Mouse (Mus musculus): ENCODE measurements around the gene Zar1l. TPM values are rescaled to one million over a fixed set of nuclear protein-coding genes. Genes with fewer than 3 reads are reported as not detected.
A peak's percentile ranks its signal among the peaks of the same experiment; 100 is the strongest.

Zar1l gene
- polyA plus RNA-seq, 2 experiments, result not detected

GRCm38 (mm10) chr5:150464721-150465120 is 53.2 kb downstream of the Zar1l start:
- Histone ChIP-seq H3K4me1 (ENCODE audit: control insufficient read depth, insufficient read depth, low read length) (peaks cover 4% of the 10 kb centered on the region; the same call in 1 of the 2 replicates), H3K36me3 (ENCODE audit: control insufficient read depth, insufficient read depth, low read length) (0 out of 2 replicates have a peak, but pooled peaks cover under 1% of the 10 kb centered on the region), H3K4me2 (replicated peaks; ENCODE audit: low read depth, low read length, severe bottlenecking) (no peak overlapping the region), H3K27ac (replicated peaks; ENCODE audit: low read depth, low read length) (no peak overlapping the region), H3K9ac (ENCODE audit: low read depth, low read length, severe bottlenecking) (no peak overlapping the region), H3K9me3 (ENCODE audit: control insufficient read depth, low read length) (no peaks in the 10 kb centered on the region), H3K27me3 (ENCODE audit: control insufficient read depth, insufficient read depth, low read length) (no peaks in the 10 kb centered on the region), H3K4me3 (replicated peaks; ENCODE audit: low read length) (no peak overlapping the region)
- 54% methylated on average over 3 of the region's 3 CpGs for WGBS
- ATAC-seq (ENCODE audit: low FRiP score, low read depth) (no peak), DNase-seq (ENCODE audit: low spot score) (no peak)
- TF ChIP-seq POLR2A (IDR thresholded peaks at IDR 0.05; ENCODE audit: borderline replicate concordance, extremely low read depth, insufficient read depth, insufficient read length), result no peak

- no peaks in the 10 kb centered on the region for H3K9me3 ChIP-seq (ENCODE audit: control insufficient read depth, low read length)
- DNase-seq (ENCODE audit: low spot score) (no peak), ATAC-seq (ENCODE audit: low FRiP score, low read depth) (no peak)
- H3K27ac ChIP-seq (replicated peaks; ENCODE audit: low read depth, low read length), result no peak overlapping the region
- WGBS, result 83% methylated on average over 4 of the region's 4 CpGs
- TF ChIP-seq POLR2A (IDR thresholded peaks at IDR 0.05; ENCODE audit: borderline replicate concordance, extremely low read depth, insufficient read depth, insufficient read length), result no peak
- peaks cover 15% of the 10 kb centered on the region for H3K4me1 ChIP-seq (ENCODE audit: control insufficient read depth, insufficient read depth, low read length)
- no peak overlapping the region for H3K9ac ChIP-seq (ENCODE audit: low read depth, low read length, severe bottlenecking)
- H3K36me3 ChIP-seq (ENCODE audit: control insufficient read depth, insufficient read depth, low read length), result 0 out of 2 replicates have a peak, but pooled peaks cover 7% of the 10 kb centered on the region
- no peak overlapping the region for H3K4me3 ChIP-seq (replicated peaks; ENCODE audit: low read length)
- no peak overlapping the region for H3K4me2 ChIP-seq (replicated peaks; ENCODE audit: low read depth, low read length, severe bottlenecking)
- H3K27me3 ChIP-seq (ENCODE audit: control insufficient read depth, insufficient read depth, low read length), result no peaks in the 10 kb centered on the region
Observed at GRCm38 (mm10) chr5:150459801-150460200, 58.2 kb downstream of the Zar1l start.

GRCm38 (mm10) chr5:150457904-150458739 is 59.8 kb downstream of the Zar1l start:
- DNase-seq (ENCODE audit: low spot score), result peak; percentile 45
- 29% methylated on average over 17 of the region's 17 CpGs for WGBS
- Histone ChIP-seq H3K4me2 (replicated peaks; ENCODE audit: low read depth, low read length, severe bottlenecking) (peak overlapping the region; percentile 3; the same call in 1 of the 2 replicates), H3K9ac (ENCODE audit: low read depth, low read length, severe bottlenecking) (no peak overlapping the region), H3K27me3 (ENCODE audit: control insufficient read depth, insufficient read depth, low read length) (no peaks in the 10 kb centered on the region), H3K27ac (replicated peaks; ENCODE audit: low read depth, low read length) (peak overlapping the region; percentile 10; the same call in 1 of the 2 replicates), H3K4me1 (ENCODE audit: control insufficient read depth, insufficient read depth, low read length) (peaks cover 15% of the 10 kb centered on the region), H3K36me3 (ENCODE audit: control insufficient read depth, insufficient read depth, low read length) (peaks cover 18% of the 10 kb centered on the region; the same call in 1 of the 2 replicates), H3K9me3 (ENCODE audit: control insufficient read depth, low read length) (peaks cover 7% of the 10 kb centered on the region), H3K4me3 (replicated peaks; ENCODE audit: low read length) (0 out of 2 replicates have a peak overlapping the region, but pooled peaks have one; percentile 0)
- no peak for TF ChIP-seq POLR2A (IDR thresholded peaks at IDR 0.05; ENCODE audit: borderline replicate concordance, extremely low read depth, insufficient read depth, insufficient read length)
- peak; percentile 47 for ATAC-seq (ENCODE audit: low FRiP score, low read depth)

GRCm38 (mm10) chr5:150457165-150457903 is 60.6 kb downstream of the Zar1l start:
- Histone ChIP-seq H3K4me1 (ENCODE audit: control insufficient read depth, insufficient read depth, low read length) (peaks cover 15% of the 10 kb centered on the region), H3K27me3 (ENCODE audit: control insufficient read depth, insufficient read depth, low read length) (no peaks in the 10 kb centered on the region), H3K36me3 (ENCODE audit: control insufficient read depth, insufficient read depth, low read length) (peaks cover 18% of the 10 kb centered on the region; the same call in 1 of the 2 replicates), H3K9ac (ENCODE audit: low read depth, low read length, severe bottlenecking) (no peak overlapping the region), H3K9me3 (ENCODE audit: control insufficient read depth, low read length) (peaks cover 10% of the 10 kb centered on the region), H3K27ac (replicated peaks; ENCODE audit: low read depth, low read length) (no peak overlapping the region), H3K4me2 (replicated peaks; ENCODE audit: low read depth, low read length, severe bottlenecking) (peak overlapping the region; percentile 3; the same call in 1 of the 2 replicates), H3K4me3 (replicated peaks; ENCODE audit: low read length) (no peak overlapping the region)
- TF ChIP-seq POLR2A (IDR thresholded peaks at IDR 0.05; ENCODE audit: borderline replicate concordance, extremely low read depth, insufficient read depth, insufficient read length), result no peak
- 0 out of 2 replicates have a peak, but pooled peaks have one; percentile 6 for ATAC-seq (ENCODE audit: low FRiP score, low read depth)
- DNase-seq (ENCODE audit: low spot score), result no peak
- WGBS, result 73% methylated on average over 17 of the region's 17 CpGs

Other genes starting within 250 kb of the Zar1l start
- 20.6 and 25.9 TPM in 2 replicates for gene Brca2, start 4.5 kb upstream of the Zar1l start, polyA plus RNA-seq (2012; rRNA removed)
- 15.9 and 19.6 TPM in 2 replicates for gene Brca2, start 4.5 kb upstream of the Zar1l start, polyA plus RNA-seq (2014; fragmentation: Nextera tagmentation; extraction: Ambion mirVana)
- gene N4bp2l1, start 79.0 kb upstream of the Zar1l start, polyA plus RNA-seq (2012; rRNA removed), result 5.9 and 6.1 TPM in 2 replicates
- 4.3 and 5.4 TPM in 2 replicates for gene N4bp2l1, start 79.0 kb upstream of the Zar1l start, polyA plus RNA-seq (2014; fragmentation: Nextera tagmentation; extraction: Ambion mirVana)
- gene N4bp2l2, start 148.0 kb upstream of the Zar1l start, polyA plus RNA-seq (2012; rRNA removed), result 28.5 and 35.0 TPM in 2 replicates
- gene N4bp2l2, start 148.0 kb upstream of the Zar1l start, polyA plus RNA-seq (2014; fragmentation: Nextera tagmentation; extraction: Ambion mirVana), result 52.6 and 57.3 TPM in 2 replicates
- 40.0 and 41.3 TPM in 2 replicates for gene Pds5b, start 155.6 kb upstream of the Zar1l start, polyA plus RNA-seq (2012; rRNA removed)
- 41.6 and 47.6 TPM in 2 replicates for gene Pds5b, start 155.6 kb upstream of the Zar1l start, polyA plus RNA-seq (2014; fragmentation: Nextera tagmentation; extraction: Ambion mirVana)

Data from limb, embryonic 14.5 days (tissue).